Mouse (Mus musculus): ENCODE data around the gene Fam124a. TPM values are rescaled to one million over a fixed set of nuclear protein-coding genes. Genes with fewer than 3 reads are reported as not detected.

The Fam124a gene
- 1.8 and 2.6 TPM in 2 replicates for polyA plus RNA-seq (2012; rRNA removed)

DNA sequence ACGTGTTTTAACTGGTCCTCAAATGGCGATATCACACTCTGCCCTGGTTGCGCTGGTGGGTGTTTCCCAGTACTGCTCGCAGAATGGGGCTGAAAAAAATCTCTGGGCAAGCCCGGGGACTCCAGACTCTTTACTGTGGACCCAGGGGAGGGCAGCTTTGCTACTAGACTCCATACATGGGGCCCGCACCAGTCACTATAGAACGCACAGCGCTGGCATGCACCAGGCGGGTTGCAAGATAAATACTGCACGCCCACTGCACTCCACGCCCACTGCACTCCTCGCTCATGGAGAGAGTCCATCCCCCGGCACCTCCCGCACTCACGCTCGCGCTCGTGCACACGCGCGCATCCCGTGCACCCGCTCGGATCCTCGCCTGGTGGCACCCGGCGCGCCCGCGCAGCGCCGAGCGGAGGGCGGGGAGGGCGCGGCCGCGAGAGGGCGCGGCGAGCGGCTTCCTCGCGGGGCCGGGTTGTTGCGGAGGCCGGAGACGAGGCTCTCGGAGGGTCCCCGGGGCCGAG, at the start of gene Fam124a:
Gene Fam124a (plus strand): TSS at position 429 of the 521 bp plus-strand sequence.

GRCm38 (mm10) chr14:62566821-62567220, 11.3 kb downstream of the Fam124a start, which contains the start of gene Gm4131:
Gene Gm4131, minus strand, starts transcription at chr14:62566921.

Other genes with a start within 250 kb of the Fam124a start
- 0.02 TPM in 1 of 2 replicates, not detected in the other for gene Gucy1b2, start 99.4 kb upstream of the Fam124a start, polyA plus RNA-seq (2012; rRNA removed)
- not detected in 2 replicates for gene Gm4131, start 11.2 kb downstream of the Fam124a start, polyA plus RNA-seq (2012; rRNA removed)
- gene Serpine3, start 107.9 kb downstream of the Fam124a start, polyA plus RNA-seq (2012; rRNA removed), result not detected in 2 replicates
- gene Ints6, start 205.4 kb downstream of the Fam124a start, polyA plus RNA-seq (2012; rRNA removed), result 8.3 and 11.9 TPM in 2 replicates

Data from liver, embryonic 14 days (tissue).